16 mouse cellular contexts compared by ENCODE assay signal in the genomic region with DNA sequence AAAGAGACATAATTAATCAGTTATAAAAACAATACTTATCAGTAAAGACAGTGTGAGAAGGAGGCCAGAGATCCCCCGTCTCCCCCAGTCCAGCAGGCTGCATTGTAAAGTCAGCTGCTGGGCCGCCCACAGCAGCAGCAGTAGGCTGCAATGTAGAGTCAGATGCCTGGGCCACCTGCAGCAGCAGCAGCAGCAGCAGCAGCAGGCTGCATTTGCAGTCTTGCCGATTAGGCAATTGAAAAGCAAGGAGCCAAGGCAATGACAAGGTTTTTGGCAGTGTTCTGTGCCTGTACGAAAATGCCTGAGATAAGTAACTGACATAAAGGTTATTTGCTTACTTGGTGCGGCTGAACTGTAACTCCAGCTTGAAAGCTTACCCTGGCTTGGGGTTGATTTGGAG. TPM values are rescaled to one million over a fixed set of nuclear protein-coding genes. Genes with fewer than 3 reads are reported as not detected.
DNase-seq lines count a peak whose midpoint lies in the region; TF ChIP-seq lines count a peak whose summit lies in the region.
"Had no signal": no experiment of that assay in that cellular context is flagged by ENCODE, and none has a peak within 500 bp of the region (broad histone marks: within the 10 kb centered on the region; RNA-seq: fewer than 3 reads in every experiment).

No protein-coding gene starts in this region.

- no peak; a peak in 1 of 4 replicates for TF ChIP-seq POLR2A in MEL (IDR thresholded peaks at IDR 0.05; ENCODE audit: control insufficient read depth in 1 of 2, insufficient read depth in 1 of 2, low read depth in 1 of 2, low read length in 2 of 2, poor library complexity in 1 of 2)
- no peak for TF ChIP-seq POLR2A in bone marrow macrophage, adult 2 months (IDR thresholded peaks at IDR 0.05; ENCODE audit: borderline replicate concordance, low read depth, low read length)

- 74% methylated on average over 5 of the region's 5 CpGs for WGBS in heart, embryonic 10.5 days
- 67% methylated on average over 5 of the region's 5 CpGs for WGBS in macrophage (ENCODE audit: missing documents)

- H3K4me1 ChIP-seq in heart, embryonic 10.5 days: no peaks in the 10 kb centered on the region; the same call in 1 of the 2 replicates
- H3K4me1 ChIP-seq in MEL (ENCODE audit: control insufficient read depth in 1 of 2, insufficient read depth in 2 of 2, low read length in 2 of 2): peaks cover 3 to 20% of the 10 kb centered on the region in 2 experiments
- peaks cover 85% of the 10 kb centered on the region for H3K4me1 ChIP-seq in bone marrow macrophage, adult 2 months (ENCODE audit: control insufficient read depth, insufficient read depth, low read length)

- TF ChIP-seq EP300 in MEL (IDR thresholded peaks at IDR 0.05; ENCODE audit: low read depth in 1 of 2, low read length in 2 of 2): peak; percentile 9 to 30; a peak in 1 of 4 replicates

- no peaks in the 10 kb centered on the region for H3K27me3 ChIP-seq in heart, embryonic 10.5 days (ENCODE audit: insufficient read depth, poor library complexity, severe bottlenecking)
- no peaks in the 10 kb centered on the region for H3K27me3 ChIP-seq in MEL (ENCODE audit: control insufficient read depth in 1 of 2, insufficient read depth in 2 of 2, low read length in 2 of 2)
- H3K27me3 ChIP-seq: embryonic facial prominence, embryonic 13.5 days; hindbrain, embryonic 13.5 days; kidney, embryonic 15.5 days had no signal

- no peaks in the 10 kb centered on the region for H3K79me2 ChIP-seq in MEL (ENCODE audit: control insufficient read depth, insufficient read depth, low read length, poor library complexity)
- H3K79me2 ChIP-seq in macrophage (ENCODE audit: inconsistent target): peaks cover 27% of the 10 kb centered on the region

- peak overlapping the region; percentile 42 for H3K9ac ChIP-seq in MEL (ENCODE audit: control insufficient read depth, low read depth, low read length, poor library complexity, severe bottlenecking)
- H3K9ac ChIP-seq: embryonic facial prominence, embryonic 13.5 days; hindbrain, embryonic 13.5 days; kidney, embryonic 15.5 days had no signal

- no peak for TF ChIP-seq CTCF in MEL (IDR thresholded peaks at IDR 0.05 in 2 of 3, conservative IDR thresholded peaks at IDR 0.05 in 1 of 3; ENCODE audit: control insufficient read depth in 1 of 3, insufficient read depth in 1 of 3, low read depth in 2 of 3, low read length in 3 of 3, poor library complexity in 1 of 3, severe bottlenecking in 1 of 3)
- no peak for TF ChIP-seq CTCF in bone marrow macrophage, adult 2 months (IDR thresholded peaks at IDR 0.05; ENCODE audit: low read depth, low read length)

- intact Hi-C loops in heart, postnatal 25 days (cut with DNase I): loop anchor here (2.0 to 5.0 kb wide), 2 partner anchors 79 to 101 kb away; no protein-coding TSS in a partner anchor
- intact Hi-C loops in left cerebral cortex, postnatal 4 days (cut with DNase I): no loop called here

- no peak for TF ChIP-seq RAD21 in MEL (IDR thresholded peaks at IDR 0.05; ENCODE audit: low read depth, low read length)

- no peaks in the 10 kb centered on the region for H3K9me3 ChIP-seq in heart, embryonic 10.5 days
- H3K9me3 ChIP-seq in MEL (replicated peaks; ENCODE audit: insufficient read depth, low read length): no peaks in the 10 kb centered on the region
- H3K9me3 ChIP-seq: embryonic facial prominence, embryonic 13.5 days; forebrain, embryonic 10.5 days; hindbrain, embryonic 13.5 days; kidney, embryonic 15.5 days; midbrain, embryonic 10.5 days had no signal

- peaks cover 90% of the 10 kb centered on the region for H3K36me3 ChIP-seq in heart, embryonic 10.5 days
- H3K36me3 ChIP-seq in MEL (ENCODE audit: control insufficient read depth in 1 of 2, insufficient read depth in 2 of 2, low read length in 2 of 2): peaks cover 0 to 10% of the 10 kb centered on the region in 2 experiments; a peak in 2 of 4 replicates
- peaks cover 21% of the 10 kb centered on the region for H3K36me3 ChIP-seq in macrophage (ENCODE audit: inconsistent target)

- H3K27ac ChIP-seq in heart, embryonic 10.5 days: no peak overlapping the region
- H3K27ac ChIP-seq in MEL (ENCODE audit: control insufficient read depth, low read depth, low read length): peak overlapping the region; percentile 55; the same call in 1 of the 2 replicates
- H3K27ac ChIP-seq in bone marrow macrophage, adult 2 months (ENCODE audit: insufficient read depth, low read depth, low read length): peak overlapping the region; percentile 99
- H3K27ac ChIP-seq in macrophage: peak overlapping the region; percentile 99
- H3K27ac ChIP-seq: embryonic facial prominence, embryonic 13.5 days; forebrain, embryonic 10.5 days; hindbrain, embryonic 13.5 days; kidney, embryonic 15.5 days; midbrain, embryonic 10.5 days had no signal

- DNase-seq in heart, embryonic 10.5 days (ENCODE audit: low spot score): peak; percentile 45
- no peak for DNase-seq in heart, postnatal 25 days (ENCODE audit: low spot score)
- peak; percentile 73 for DNase-seq in MEL (ENCODE audit: low read depth, low spot score)
- DNase-seq in layer of hippocampus, adult 18-20 months (ENCODE audit: low spot score in 2 of 2): no peak
- no peak for DNase-seq in left cerebral cortex, postnatal 4 days
- DNase-seq: cerebellum, adult 18-20 months; gastrocnemius, postnatal 14 days; lung, postnatal 14 days; right cerebral cortex, adult 18-20 months had no signal

- H3K4me3 ChIP-seq in heart, embryonic 10.5 days: no peak overlapping the region
- H3K4me3 ChIP-seq in MEL (ENCODE audit: control insufficient read depth in 1 of 2, insufficient read depth in 1 of 2, low read depth in 2 of 2, low read length in 2 of 2): peak overlapping the region; percentile 4 to 40; a peak in 3 of 4 replicates
- no peak overlapping the region for H3K4me3 ChIP-seq in bone marrow macrophage, adult 2 months (ENCODE audit: insufficient read depth, low read length)
- no peak overlapping the region for H3K4me3 ChIP-seq in macrophage (ENCODE audit: inconsistent target)
- H3K4me3 ChIP-seq: embryonic facial prominence, embryonic 13.5 days; forebrain, embryonic 10.5 days; hindbrain, embryonic 13.5 days; kidney, embryonic 15.5 days; midbrain, embryonic 10.5 days had no signal

TF ChIP-seq in MEL, 35 proteins besides CTCF, POLR2A, EP300 and RAD21:
- peak; percentile 30; the same call in 1 of the 2 replicates for TF ChIP-seq NELFE (IDR thresholded peaks at IDR 0.05; ENCODE audit: low read depth, low read length)
- TF ChIP-seq ETS1 (IDR thresholded peaks at IDR 0.05; ENCODE audit: low read depth, low read length): no peak
- TF ChIP-seq USF2 (IDR thresholded peaks at IDR 0.05; ENCODE audit: borderline replicate concordance in 1 of 2, insufficient read depth in 1 of 2, low read depth in 1 of 2, low read length in 2 of 2): no peak
- TF ChIP-seq SIN3A (IDR thresholded peaks at IDR 0.05; ENCODE audit: low read length): 0 out of 2 replicates have a peak, but pooled peaks have one; percentile 15
- no peak for TF ChIP-seq MYC (IDR thresholded peaks at IDR 0.05; ENCODE audit: low read depth, low read length)
- no peak for TF ChIP-seq E2F4 (IDR thresholded peaks at IDR 0.05; ENCODE audit: borderline replicate concordance, low read depth, low read length)
- TF ChIP-seq MAFK (IDR thresholded peaks at IDR 0.05; ENCODE audit: borderline replicate concordance, low read depth, low read length): no peak
- TF ChIP-seq GATA1 (IDR thresholded peaks at IDR 0.05; ENCODE audit: low read depth, low read length): no peak
- no peak for TF ChIP-seq MAX (IDR thresholded peaks at IDR 0.05; ENCODE audit: low read length)
- 0 out of 2 replicates have a peak, but pooled peaks have one; percentile 8 for TF ChIP-seq TCF12 (IDR thresholded peaks at IDR 0.05; ENCODE audit: low read depth, low read length)
- no peak for TF ChIP-seq CHD1 (IDR thresholded peaks at IDR 0.05; ENCODE audit: low read depth, low read length)
- TF ChIP-seq TAL1 (IDR thresholded peaks at IDR 0.05; ENCODE audit: low read length): no peak
- no peak for TF ChIP-seq POLR2AphosphoS2 (IDR thresholded peaks at IDR 0.05; ENCODE audit: low read length)
- TF ChIP-seq USF1 (IDR thresholded peaks at IDR 0.05; ENCODE audit: low read depth, low read length): no peak

RNA-seq across cellular contexts. Expression of a gene that starts 53.4 kb away (rescaled TPM):
- polyA plus RNA-seq in heart, embryonic 10.5 days (2016; fragmentation: Nextera tagmentation; extraction: Ambion mirVana): 81.2 and 99.9 TPM in 2 replicates
- 10 to 100 TPM; 20.4 to 22.9 TPM for total RNA-seq in heart, postnatal 25 days (2021)
- total RNA-seq in MEL (2012; rRNA removed): 5.4 and 8.6 TPM in 2 replicates
- polyA plus RNA-seq in MEL (2012; ENCODE audit: insufficient read depth in 1 of 2, insufficient read length in 2 of 2, low read depth in 1 of 2, low replicate concordance in 2 of 2, missing spikeins in 1 of 2): 10 to 100 TPM in 1 of 2 experiments, not detected in 1; 13.8 TPM
- 371 and 386 TPM in 2 replicates for polyA plus RNA-seq in bone marrow macrophage, adult 2 months (2012; ENCODE audit: insufficient read depth, insufficient read length, missing spikeins)
- total RNA-seq in macrophage (2018; cell fraction: chromatin; rRNA removed): 100 to 1,000 TPM in 9 of 26 experiments, 10 to 100 TPM in 17; 10.1 to 399 (median 78.4) TPM
- total RNA-seq in macrophage (2018; cell fraction: cytosol; rRNA removed): 100 to 1,000 TPM in 13 of 26 experiments, 10 to 100 TPM in 13; 30.9 to 230 (median 97.0) TPM
- total RNA-seq in macrophage (2018; cell fraction: nucleus; rRNA removed): 100 to 1,000 TPM in 8 of 26 experiments, 10 to 100 TPM in 18; 16.4 to 314 (median 54.6) TPM
- polyA plus RNA-seq in macrophage (2018): 214 to 549 TPM (median 282 TPM) in 3 replicates
- total RNA-seq in layer of hippocampus, adult 18-20 months (2021): 10 to 100 TPM; 24.5 to 31.7 TPM
- 10 to 100 TPM; 36.6 to 45.4 TPM for total RNA-seq in left cerebral cortex, postnatal 4 days (2021)

Comparison
In these comparisons a context has a peak if more than half of its experiments do, and no peak if none do; other contexts are left out.
1. DNase-seq: peak in heart, embryonic 10.5 days (single experiment) and MEL (single experiment); none in heart, postnatal 25 days (single experiment), layer of hippocampus, adult 18-20 months (0 of 2) and left cerebral cortex, postnatal 4 days (single experiment).
2. H3K4me3 ChIP-seq: peak in MEL (2 of 2); none in heart, embryonic 10.5 days (single experiment), bone marrow macrophage, adult 2 months (single experiment) and macrophage (single experiment).